Mouse (Mus musculus) heart, postnatal 0 days (tissue): ENCODE results near the gene Tnni3.

ENCODE experiments used
- CTCF ChIP-seq: IDR thresholded peaks from 2 replicates; pipeline ENCODE4 v1.5.1; 2016; ENCODE audit warnings: antibody characterized with exemption, control low read depth, low read depth
- EP300 ChIP-seq: IDR thresholded peaks from 2 replicates; pipeline ENCODE4 v1.6.1; 2016; ENCODE audit warnings: antibody characterized with exemption, low read depth

- no peak for TF ChIP-seq CTCF
- TF ChIP-seq EP300: no peak
Observed at GRCm38 (mm10) chr7:4502421-4503090, 21.5 kb downstream of the Tnni3 start.
